Mouse (Mus musculus) testis, adult 2 months (tissue): ENCODE measurements around the gene Hist1h2bk. TPM values are rescaled to one million over a fixed set of nuclear protein-coding genes. Genes with fewer than 3 reads are reported as not detected.
"Not testable (repeated sequence)": the region's sequence is repeated elsewhere in the genome, so short reads cannot be mapped to it uniquely, and the experiment has no call there.

Source experiments
- H3K27ac ChIP-seq: fragments of 200-500 bp; 2 replicates; pipeline ENCODE4 v1.5.1; 2012; ENCODE audit warnings: low read depth, low read length; ENCODE audit not compliant: control insufficient read depth, insufficient read depth
- H3K27me3 ChIP-seq: fragments of 200-500 bp; 2 replicates; pipeline ENCODE4 v1.6.1; 2012; ENCODE audit warnings: mild to moderate bottlenecking, low read length, moderate library complexity; ENCODE audit not compliant: control insufficient read depth, insufficient read depth
- H3K36me3 ChIP-seq: fragments of 200-500 bp; 2 replicates; pipeline ENCODE4 v1.6.1; 2012; ENCODE audit warnings: mild to moderate bottlenecking, low read length; ENCODE audit not compliant: control insufficient read depth, insufficient read depth
- H3K4me1 ChIP-seq: fragments of 200-500 bp; 2 replicates; pipeline ENCODE4 v1.6.1; 2012; ENCODE audit warnings: low read length; ENCODE audit not compliant: control insufficient read depth, insufficient read depth
- H3K4me3 ChIP-seq: fragments of 200-500 bp; 2 replicates; pipeline ENCODE4 v1.5.1; 2012; ENCODE audit warnings: low read depth, mild to moderate bottlenecking, low read length, moderate library complexity, mixed read lengths; ENCODE audit not compliant: control insufficient read depth
- CTCF ChIP-seq: fragments of 200-500 bp; IDR thresholded peaks from 2 replicates; pipeline ENCODE4 v1.5.1; 2012; ENCODE audit warnings: low read depth, mild to moderate bottlenecking, inconsistent platforms, low read length, moderate library complexity; ENCODE audit not compliant: control insufficient read depth, insufficient read depth, insufficient replicate concordance
- POLR2A ChIP-seq: fragments of 200-500 bp; IDR thresholded peaks from 2 replicates; pipeline ENCODE4 v1.6.1; 2012; ENCODE audit warnings: low read depth, mild to moderate bottlenecking, inconsistent platforms, low read length, moderate library complexity; ENCODE audit not compliant: control insufficient read depth
- polyA plus RNA-seq: library from polyadenylated mRNA; depleted of rRNA; stranded (reverse); fragments of >200 nt; gene quantifications from 2 replicates; pipeline ENCODE4 v1.2.3, GENCODE M21; 2012

The Hist1h2bk gene
- polyA plus RNA-seq, 1 experiment: 11.3 TPM

DNA sequence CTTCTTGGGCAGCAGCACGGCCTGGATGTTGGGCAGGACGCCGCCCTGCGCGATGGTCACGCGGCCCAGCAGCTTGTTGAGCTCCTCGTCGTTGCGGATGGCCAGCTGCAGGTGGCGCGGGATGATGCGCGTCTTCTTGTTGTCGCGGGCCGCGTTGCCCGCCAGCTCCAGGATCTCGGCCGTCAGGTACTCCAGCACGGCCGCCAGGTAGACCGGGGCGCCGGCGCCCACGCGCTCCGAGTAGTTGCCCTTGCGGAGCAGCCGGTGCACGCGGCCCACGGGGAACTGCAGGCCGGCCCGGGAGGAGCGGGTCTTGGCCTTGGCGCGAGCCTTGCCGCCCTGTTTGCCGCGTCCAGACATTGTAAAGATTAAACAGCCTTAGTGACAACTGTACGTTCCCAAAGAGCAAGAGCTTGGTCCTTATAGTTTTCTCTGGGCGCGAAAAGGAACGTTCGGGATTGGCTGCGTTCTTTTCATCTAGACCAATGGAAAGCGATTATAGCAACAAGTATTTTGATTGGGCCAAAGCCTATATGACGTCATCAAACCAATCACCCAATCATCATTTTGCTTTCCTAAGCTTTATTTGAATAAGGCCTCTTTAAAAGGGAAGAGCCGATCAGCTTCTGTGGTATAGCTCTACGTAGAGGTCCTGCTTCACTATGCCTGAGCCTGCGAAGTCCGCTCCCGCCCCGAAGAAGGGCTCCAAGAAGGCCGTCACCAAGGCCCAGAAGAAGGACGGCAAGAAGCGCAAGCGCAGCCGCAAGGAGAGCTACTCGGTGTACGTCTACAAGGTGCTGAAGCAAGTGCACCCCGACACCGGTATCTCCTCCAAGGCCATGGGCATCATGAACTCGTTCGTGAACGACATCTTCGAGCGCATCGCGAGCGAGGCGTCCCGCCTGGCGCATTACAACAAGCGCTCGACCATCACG lies 7.2 kb downstream of the Hist1h2bk start, which contains the start of the genes Hist1h2ag and Hist1h2bj:
TSS of gene Hist1h2ag (minus strand) at position 377 of the 935 bp plus-strand sequence.
TSS of gene Hist1h2bj (plus strand) at position 647 of the 935 bp plus-strand sequence.
- peak within 1 kb of the TSS; percentile 89 for H3K27ac ChIP-seq
- not testable (repeated sequence) for H3K4me1 ChIP-seq, H3K27me3 ChIP-seq, H3K36me3 ChIP-seq
- peak within 1 kb of the TSS; percentile 77 for H3K4me3 ChIP-seq
- peak; percentile 53; the same call in 1 of the 2 replicates for TF ChIP-seq POLR2A

DNA sequence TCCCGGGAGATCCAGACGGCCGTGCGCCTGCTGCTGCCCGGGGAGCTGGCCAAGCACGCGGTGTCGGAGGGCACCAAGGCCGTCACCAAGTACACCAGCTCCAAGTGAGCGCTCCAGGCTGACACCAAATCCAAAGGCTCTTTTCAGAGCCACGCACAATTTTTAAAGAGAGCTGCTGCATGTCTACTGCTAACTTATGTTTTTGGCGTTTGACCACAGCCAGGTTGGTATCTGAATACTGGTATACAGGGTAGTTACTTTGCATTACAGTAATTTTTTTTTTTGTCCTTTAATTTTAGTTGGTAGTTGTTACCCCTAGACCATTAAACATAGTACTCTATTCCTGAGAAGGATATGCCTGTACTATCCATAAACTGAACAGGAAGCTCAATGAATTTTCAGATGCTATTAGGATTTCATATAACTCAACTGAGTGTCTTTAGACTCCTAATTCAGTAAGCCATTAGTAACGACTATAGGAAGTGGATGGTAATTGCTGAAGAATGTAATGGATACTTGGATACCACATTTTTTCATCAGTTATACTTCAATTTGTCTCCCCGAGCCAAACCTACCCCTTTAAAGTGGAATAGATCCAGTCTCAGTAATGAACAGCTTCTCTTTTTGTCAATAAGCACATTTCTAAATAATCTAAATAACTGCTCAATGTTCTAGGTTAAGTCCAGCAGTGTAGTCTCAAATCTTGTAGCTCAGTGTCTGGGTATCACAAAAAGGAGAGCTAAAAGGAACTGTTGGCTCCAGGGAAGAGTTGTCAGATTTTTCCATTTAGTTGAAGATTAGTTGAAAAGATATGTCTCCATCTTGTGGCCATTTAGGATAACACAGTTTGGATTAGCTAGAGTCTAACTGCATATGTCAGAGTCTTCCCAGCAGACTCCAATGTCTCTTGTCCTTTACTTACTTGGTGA lies 8.1 kb downstream of the Hist1h2bk start:
- H3K36me3 ChIP-seq: no peaks in the 10 kb centered on the region
- no peaks in the 10 kb centered on the region for H3K27me3 ChIP-seq
- TF ChIP-seq POLR2A (no peak), CTCF (no peak)
- peak overlapping the region; percentile 68 for H3K4me3 ChIP-seq
- no peak overlapping the region for H3K27ac ChIP-seq
- H3K4me1 ChIP-seq: no peaks in the 10 kb centered on the region; the same call in none of the 2 replicates

DNA sequence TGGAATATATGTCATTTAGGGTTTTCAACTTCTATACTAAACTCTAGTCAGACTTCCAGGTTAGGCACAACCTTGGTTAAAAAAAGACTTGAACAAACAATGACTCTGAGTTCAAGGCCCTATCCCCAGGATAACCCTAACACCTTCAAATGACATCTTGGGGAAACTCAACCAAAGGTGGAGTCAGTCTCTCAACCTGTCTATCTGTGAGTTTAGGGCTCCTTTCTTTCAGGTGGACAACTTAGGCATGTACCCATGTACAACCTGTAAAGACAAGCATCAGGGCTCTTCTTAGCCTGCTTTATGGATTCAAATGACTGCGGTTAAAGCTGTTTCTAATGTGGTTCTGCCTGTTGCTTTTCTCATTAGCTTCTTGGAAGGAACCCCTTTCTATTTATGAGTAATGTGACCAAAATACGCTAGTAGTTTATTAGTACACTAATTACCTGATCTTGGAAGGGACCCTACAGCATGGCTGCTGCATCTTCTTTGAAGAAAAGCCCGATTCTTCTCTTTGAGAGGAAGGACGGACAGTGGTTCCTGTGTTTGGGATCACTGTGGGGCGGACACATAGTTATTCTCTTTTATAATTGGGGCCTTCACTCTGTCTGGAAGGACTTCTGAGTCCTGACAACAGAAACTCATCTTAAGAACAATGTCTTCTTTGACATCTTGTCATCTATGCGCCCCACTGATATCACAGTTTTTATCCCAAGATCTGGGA lies 8.9 kb downstream of the Hist1h2bk start:
- no peak overlapping the region for H3K27ac ChIP-seq
- no peak overlapping the region for H3K4me3 ChIP-seq
- TF ChIP-seq POLR2A (no peak), CTCF (no peak)
- H3K27me3 ChIP-seq: no peaks in the 10 kb centered on the region
- H3K36me3 ChIP-seq: no peaks in the 10 kb centered on the region
- peaks cover under 1% of the 10 kb centered on the region for H3K4me1 ChIP-seq

DNA sequence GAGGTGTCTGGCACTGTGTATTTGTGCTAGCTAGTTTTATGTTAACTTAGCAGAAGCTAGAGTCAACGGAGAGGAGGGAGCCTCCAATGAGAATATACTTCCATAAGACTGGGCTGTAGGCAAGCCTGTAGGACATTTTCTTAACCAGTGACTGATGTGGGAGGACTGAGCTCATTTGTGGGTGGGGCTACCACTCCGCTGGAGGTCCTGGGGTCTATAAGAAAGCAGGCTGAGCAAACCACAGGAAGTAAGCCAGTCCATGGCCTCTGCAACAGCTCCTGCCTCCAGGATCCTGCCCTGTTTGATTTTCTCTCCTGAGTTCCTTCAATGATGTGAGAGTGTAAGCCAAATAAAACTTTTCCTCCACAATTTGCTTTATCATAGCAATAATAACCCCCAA lies 9.6 kb downstream of the Hist1h2bk start:
- H3K36me3 ChIP-seq: no peaks in the 10 kb centered on the region
- peaks cover 2% of the 10 kb centered on the region for H3K4me1 ChIP-seq
- H3K4me3 ChIP-seq: no peak overlapping the region
- no peak for TF ChIP-seq POLR2A
- no peak for TF ChIP-seq CTCF
- no peaks in the 10 kb centered on the region for H3K27me3 ChIP-seq
- H3K27ac ChIP-seq: no peak overlapping the region

DNA sequence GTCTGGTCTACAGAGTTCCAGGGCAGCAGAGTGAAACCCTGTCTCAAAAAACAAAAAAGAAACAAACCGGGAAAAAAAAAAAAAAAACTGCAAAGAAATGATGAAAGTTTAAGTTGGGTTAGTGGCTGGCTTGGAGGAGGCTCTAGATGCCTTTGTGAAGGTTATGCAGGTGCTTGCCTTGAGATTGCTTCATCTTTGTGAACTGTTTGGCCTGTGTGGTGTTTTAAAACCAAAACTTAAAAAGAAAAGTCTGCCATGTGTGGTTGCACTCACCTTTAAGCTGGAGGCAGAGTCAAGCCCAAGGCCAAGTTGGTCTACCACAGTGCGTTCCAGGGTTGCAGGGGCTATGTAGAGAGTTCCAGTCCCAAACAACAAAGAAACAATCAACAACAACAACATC lies 13.4 kb downstream of the Hist1h2bk start:
- Histone ChIP-seq H3K4me3 (no peak overlapping the region), H3K36me3 (no peaks in the 10 kb centered on the region), H3K27ac (no peak overlapping the region), H3K27me3 (no peaks in the 10 kb centered on the region), H3K4me1 (peaks cover 6% of the 10 kb centered on the region)
- TF ChIP-seq POLR2A (no peak), CTCF (no peak)

DNA sequence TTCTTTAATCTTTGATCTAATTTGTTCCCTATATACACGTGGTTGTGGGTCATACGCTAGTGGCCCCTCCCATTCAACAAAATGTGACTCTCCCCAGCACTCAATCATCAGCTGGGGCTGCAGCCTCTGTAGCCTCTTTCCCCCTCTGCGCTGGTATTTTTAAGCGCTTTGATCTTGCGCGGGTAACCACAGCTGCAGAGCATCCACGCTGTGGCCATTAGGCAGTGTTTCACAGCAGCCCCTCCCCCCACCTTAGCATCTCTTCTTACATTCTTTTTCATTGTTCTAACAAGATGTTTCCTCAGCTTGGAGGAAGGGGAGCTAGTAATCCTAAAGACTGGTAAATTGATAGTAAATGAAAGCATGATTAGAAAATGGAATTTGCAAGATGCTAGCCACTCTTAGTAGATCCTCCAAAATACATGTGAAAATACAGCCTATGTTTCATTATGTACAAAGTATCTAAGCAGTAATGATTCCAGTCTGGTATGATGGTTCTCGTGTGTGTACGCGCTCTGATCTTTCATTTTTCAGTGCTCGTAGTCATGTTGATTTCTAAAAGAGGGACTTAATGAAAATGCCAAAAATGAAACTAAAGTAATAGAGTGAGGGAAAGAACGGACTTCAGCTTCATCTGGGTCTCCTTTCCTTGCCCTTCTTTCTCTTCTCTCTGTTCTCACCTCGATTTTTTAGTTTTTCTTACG lies 14.2 kb downstream of the Hist1h2bk start:
- no peaks in the 10 kb centered on the region for H3K36me3 ChIP-seq
- H3K27ac ChIP-seq: no peak overlapping the region
- H3K4me3 ChIP-seq: no peak overlapping the region; the same call in 1 of the 2 replicates
- peaks cover 6% of the 10 kb centered on the region for H3K4me1 ChIP-seq
- TF ChIP-seq POLR2A (no peak), CTCF (no peak)
- H3K27me3 ChIP-seq: no peaks in the 10 kb centered on the region
